Mouse (Mus musculus) ES-E14 (cell line): ENCODE measurements around the gene Bach2.

Experiments used
- HCFC1 ChIP-seq: IDR thresholded peaks from 2 replicates; pipeline ENCODE4 v1.6.1; 2012; ENCODE audit warnings: low read length, inconsistent platforms, borderline replicate concordance; ENCODE audit not compliant: insufficient read depth
- MAFK ChIP-seq: IDR thresholded peaks from 2 replicates; pipeline ENCODE4 v1.6.1; 2014; ENCODE audit warnings: mild to moderate bottlenecking, low read depth, low read length, inconsistent platforms; ENCODE audit not compliant: insufficient read depth
- ZC3H11A ChIP-seq: IDR thresholded peaks from 2 replicates; pipeline ENCODE4 v1.6.1; 2012; ENCODE audit warnings: low read depth, mild to moderate bottlenecking, inconsistent platforms, low read length, borderline replicate concordance
- ZNF384 ChIP-seq: IDR thresholded peaks from 2 replicates; pipeline ENCODE4 v1.6.1; 2012; ENCODE audit warnings: low read depth, low read length, inconsistent platforms

- TF ChIP-seq ZNF384 (no peak), ZC3H11A (no peak), HCFC1 (no peak), MAFK (no peak)
These were observed 252.6 kb downstream of the Bach2 start for GRCm38 (mm10) chr4:32491176-32491575.
